Mouse (Mus musculus): ENCODE results near the gene Slc28a3. TPM values are rescaled to one million over a fixed set of nuclear protein-coding genes. Genes with fewer than 3 reads are reported as not detected.

Slc28a3 gene
- polyA plus RNA-seq, 1 experiment from 2014 or later: 0.09 TPM

DNA sequence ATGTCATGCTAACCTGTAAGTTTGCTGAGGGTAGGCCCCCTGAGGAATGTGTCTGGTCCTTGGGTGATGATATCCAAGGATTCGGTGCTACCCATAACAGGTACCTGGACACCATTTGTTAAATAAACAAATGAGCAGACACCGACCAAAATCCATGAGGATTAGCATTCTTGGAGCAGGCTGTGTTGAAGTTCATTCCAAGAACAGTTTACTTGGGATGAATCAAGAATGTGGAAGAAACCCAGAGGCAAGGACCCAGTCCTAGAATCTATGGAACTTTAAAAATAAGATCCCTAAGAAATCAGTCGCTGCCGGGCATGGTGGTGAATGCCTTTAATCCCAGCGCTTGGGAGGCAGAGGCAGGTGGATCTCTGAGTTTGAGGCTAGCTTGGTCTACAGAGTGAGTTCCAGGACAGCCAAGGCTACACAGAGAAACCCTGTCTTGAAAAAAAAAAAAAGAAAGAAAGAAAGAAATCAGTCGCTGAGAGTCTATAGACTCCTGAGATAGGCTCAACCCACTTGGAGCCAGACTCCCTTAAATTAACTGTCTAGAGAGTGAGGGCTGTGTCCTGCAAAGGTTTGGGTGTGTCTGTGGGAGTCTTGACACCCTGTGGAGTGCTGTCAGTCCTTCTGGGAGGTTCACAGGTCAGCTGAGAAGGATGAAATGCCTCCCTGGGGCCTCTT is 73.3 kb downstream of the Slc28a3 start:
- ATAC-seq (ENCODE audit: low FRiP score, low read depth): no peak

DNA sequence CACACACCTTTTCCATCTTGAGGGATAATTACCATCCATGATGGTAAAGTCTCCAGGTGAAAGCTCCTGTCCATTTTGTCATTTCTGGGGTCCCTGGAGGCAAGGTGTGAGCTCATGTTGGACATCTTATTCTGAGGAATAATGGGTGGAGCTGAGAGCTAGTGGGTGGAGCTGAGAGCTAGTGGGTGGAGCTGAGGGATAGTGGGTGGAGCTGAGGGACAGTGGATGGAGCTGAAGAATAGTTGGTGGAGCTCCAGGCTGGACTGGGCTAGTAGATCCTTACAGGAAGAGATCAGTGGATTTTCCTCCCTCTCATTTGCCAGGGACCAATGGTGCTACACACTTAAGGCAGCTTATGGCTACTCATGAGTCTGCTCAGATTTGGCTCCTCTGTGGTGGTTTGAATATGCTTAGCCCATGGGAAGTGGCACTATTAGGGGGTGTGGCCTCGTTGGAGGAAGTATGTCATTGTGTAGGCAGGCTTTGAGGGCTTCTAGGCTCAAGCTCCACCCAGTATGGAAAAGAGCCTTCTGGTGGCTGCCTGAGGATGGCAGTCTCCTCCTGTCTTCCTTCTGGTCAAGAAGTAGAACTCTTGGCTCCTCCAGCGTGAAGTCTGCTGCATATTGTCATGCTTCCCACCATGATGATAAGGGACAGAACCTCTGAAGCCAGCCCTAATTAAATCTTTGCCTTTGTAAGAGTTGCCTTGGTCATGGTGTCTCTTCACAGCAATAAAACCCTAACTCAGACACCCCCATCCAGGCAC is 74.0 kb downstream of the Slc28a3 start:
- no peak overlapping the region for H3K4me2 ChIP-seq (replicated peaks)
- WGBS: 76% methylated on average over 2 of the region's 2 CpGs
- no peaks in the 10 kb centered on the region for H3K27me3 ChIP-seq
- H3K4me1 ChIP-seq: no peaks in the 10 kb centered on the region
- H3K9me3 ChIP-seq: no peaks in the 10 kb centered on the region
- no peak overlapping the region for H3K27ac ChIP-seq
- no peak overlapping the region for H3K4me3 ChIP-seq
- no peak overlapping the region for H3K9ac ChIP-seq
- ATAC-seq (ENCODE audit: low FRiP score, low read depth): no peak
- H3K36me3 ChIP-seq: no peaks in the 10 kb centered on the region

More for the DNA sequence above, 73.3 kb downstream of the Slc28a3 start:
- Histone ChIP-seq H3K9ac (no peak overlapping the region), H3K27ac (no peak overlapping the region), H3K27me3 (no peaks in the 10 kb centered on the region), H3K36me3 (no peaks in the 10 kb centered on the region), H3K4me1 (no peaks in the 10 kb centered on the region), H3K9me3 (no peaks in the 10 kb centered on the region), H3K4me2 (replicated peaks) (no peak overlapping the region), H3K4me3 (no peak overlapping the region)
- 94% methylated on average over 6 of the region's 6 CpGs for WGBS

DNA sequence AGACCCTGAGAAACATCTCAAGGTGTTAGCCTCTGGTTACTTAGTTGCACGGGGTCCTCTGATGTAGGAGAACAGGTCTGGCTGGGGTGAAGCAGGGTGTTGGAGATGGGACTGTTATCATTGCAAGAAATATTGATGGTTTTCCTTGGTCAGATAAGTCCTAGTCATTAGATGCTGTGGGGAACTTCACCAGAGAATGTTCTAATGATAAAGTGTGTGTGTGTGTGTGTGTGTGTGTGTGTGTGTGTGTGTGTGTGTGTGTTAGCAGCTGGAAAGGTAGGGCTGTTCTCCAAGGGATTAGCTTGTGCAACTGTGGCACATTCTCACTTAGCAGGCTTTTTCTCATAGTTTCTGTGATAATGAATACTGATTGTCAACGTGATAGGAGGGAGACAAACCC is 75.4 kb downstream of the Slc28a3 start:
- Histone ChIP-seq H3K4me2 (replicated peaks) (no peak overlapping the region), H3K9ac (no peak overlapping the region), H3K9me3 (no peaks in the 10 kb centered on the region), H3K4me1 (no peaks in the 10 kb centered on the region), H3K4me3 (no peak overlapping the region), H3K27me3 (no peaks in the 10 kb centered on the region), H3K36me3 (no peaks in the 10 kb centered on the region), H3K27ac (no peak overlapping the region)
- WGBS: 80% methylated on average over 2 of the region's 2 CpGs
- no peak for ATAC-seq (ENCODE audit: low FRiP score, low read depth)

DNA sequence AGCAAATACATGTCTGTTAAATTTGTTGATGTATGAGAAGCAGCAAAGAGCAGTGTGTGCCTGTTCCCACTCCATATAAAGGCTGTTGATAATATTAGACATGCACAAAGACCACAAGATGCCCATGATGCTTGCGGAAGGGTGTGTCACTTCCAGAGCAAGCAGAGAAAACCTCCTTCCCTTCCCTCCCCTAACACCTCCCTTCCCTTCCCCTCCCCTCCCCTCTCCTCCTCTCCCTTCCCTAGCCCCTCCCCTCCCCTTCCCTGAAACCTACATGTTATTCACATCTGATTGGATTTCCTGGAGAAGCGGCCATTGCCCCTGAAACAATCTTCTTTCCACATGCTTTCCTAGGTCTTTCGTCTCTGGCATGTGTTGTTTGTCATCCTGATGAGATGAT is 75.8 kb downstream of the Slc28a3 start:
- H3K36me3 ChIP-seq: no peaks in the 10 kb centered on the region
- no peak overlapping the region for H3K9ac ChIP-seq
- no peak overlapping the region for H3K27ac ChIP-seq
- WGBS: 64% methylated on average over 3 of the region's 3 CpGs
- H3K27me3 ChIP-seq: no peaks in the 10 kb centered on the region
- H3K4me1 ChIP-seq: no peaks in the 10 kb centered on the region
- H3K4me2 ChIP-seq (replicated peaks): no peak overlapping the region
- no peak overlapping the region for H3K4me3 ChIP-seq
- no peak for ATAC-seq (ENCODE audit: low FRiP score, low read depth)
- H3K9me3 ChIP-seq: no peaks in the 10 kb centered on the region

DNA sequence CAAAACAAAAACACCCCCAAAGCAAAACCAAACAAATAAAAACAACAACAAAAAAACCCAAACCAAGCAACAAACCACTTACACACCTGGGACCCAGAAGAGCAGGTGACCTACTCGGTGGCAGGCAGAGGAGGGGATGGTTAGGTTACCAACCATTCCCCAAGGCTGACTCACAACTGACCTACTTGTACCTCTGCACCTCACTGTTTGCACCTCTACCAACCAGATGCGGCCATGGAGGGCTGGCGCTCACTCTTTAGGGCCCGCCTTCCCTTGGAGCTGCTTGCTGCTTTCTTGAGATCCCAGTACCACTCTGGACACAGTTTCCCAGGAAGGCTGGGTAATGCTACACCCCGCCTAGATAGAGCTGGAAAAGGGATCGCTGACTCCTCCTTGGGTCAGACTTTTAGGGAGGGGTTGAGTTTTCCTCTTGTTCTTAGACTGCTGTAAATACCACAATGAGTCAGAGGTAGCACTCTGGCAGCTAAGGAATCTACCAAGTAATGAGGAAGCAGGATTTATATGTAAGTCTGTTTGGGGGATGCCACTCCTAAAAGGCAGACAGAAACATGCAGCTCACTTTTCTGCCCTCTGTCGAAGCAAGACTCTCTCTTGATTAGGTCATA is 76.3 kb downstream of the Slc28a3 start:
- no peak overlapping the region for H3K9ac ChIP-seq
- no peaks in the 10 kb centered on the region for H3K27me3 ChIP-seq
- no peaks in the 10 kb centered on the region for H3K36me3 ChIP-seq
- H3K4me2 ChIP-seq (replicated peaks): no peak overlapping the region
- no peak overlapping the region for H3K4me3 ChIP-seq
- ATAC-seq (ENCODE audit: low FRiP score, low read depth): no peak
- no peaks in the 10 kb centered on the region for H3K4me1 ChIP-seq
- H3K9me3 ChIP-seq: no peaks in the 10 kb centered on the region
- H3K27ac ChIP-seq: no peak overlapping the region
- 68% methylated on average over 7 of the region's 7 CpGs for WGBS

DNA sequence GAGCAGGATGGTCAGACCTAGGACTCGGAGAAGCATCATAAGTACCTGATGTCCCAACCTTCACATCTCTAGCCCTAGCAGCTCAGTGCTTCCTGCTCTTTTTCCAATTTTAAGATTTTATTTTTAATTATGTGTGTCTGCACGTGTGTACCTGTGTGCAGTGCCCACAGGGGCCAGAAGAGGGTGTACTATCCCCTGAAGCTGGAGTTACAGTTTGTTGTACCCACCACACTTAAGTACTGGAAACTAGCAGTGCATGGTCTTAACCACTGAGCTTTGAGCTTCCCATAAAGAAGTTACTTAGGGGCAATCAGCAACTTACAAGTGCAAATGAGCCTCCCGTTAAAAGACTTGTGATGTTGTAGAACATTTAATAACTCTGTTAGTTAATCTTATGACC is 86.1 kb downstream of the Slc28a3 start:
- no peak overlapping the region for H3K27ac ChIP-seq
- H3K9ac ChIP-seq: no peak overlapping the region
- H3K4me2 ChIP-seq (replicated peaks): no peak overlapping the region
- H3K4me1 ChIP-seq: peaks cover 17% of the 10 kb centered on the region
- H3K27me3 ChIP-seq: peaks cover 14% of the 10 kb centered on the region; the same call in 1 of the 2 replicates
- no peaks in the 10 kb centered on the region for H3K9me3 ChIP-seq
- no peaks in the 10 kb centered on the region for H3K36me3 ChIP-seq
- 85% methylated on average over 3 of the region's 3 CpGs for WGBS
- no peak overlapping the region for H3K4me3 ChIP-seq
- ATAC-seq (ENCODE audit: low FRiP score, low read depth): no peak

DNA sequence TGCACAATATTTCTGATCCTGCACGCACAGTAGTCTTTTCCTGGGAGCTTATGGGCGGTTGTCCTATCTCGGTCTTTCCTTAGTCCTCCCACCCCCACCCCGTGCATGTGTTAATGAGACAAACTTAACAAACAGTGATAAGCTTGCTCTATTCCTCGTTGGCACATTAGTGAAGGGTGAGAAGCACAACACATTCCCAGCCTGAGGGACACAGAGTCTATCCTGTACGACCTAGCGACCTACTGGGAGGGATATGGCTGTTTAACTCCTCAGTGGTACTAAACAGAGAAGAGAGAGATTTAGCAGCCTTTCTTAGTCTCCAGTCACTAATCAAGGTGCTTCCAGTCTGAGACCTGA is 86.9 kb downstream of the Slc28a3 start:
- Histone ChIP-seq H3K4me1 (peaks cover 17% of the 10 kb centered on the region), H3K36me3 (no peaks in the 10 kb centered on the region), H3K27me3 (peaks cover 14% of the 10 kb centered on the region; the same call in 1 of the 2 replicates), H3K4me3 (no peak overlapping the region), H3K27ac (no peak overlapping the region), H3K9ac (no peak overlapping the region), H3K4me2 (replicated peaks) (peak overlapping the region; percentile 60; the same call in 1 of the 2 replicates), H3K9me3 (no peaks in the 10 kb centered on the region)
- WGBS: 59% methylated on average over 7 of the region's 7 CpGs
- ATAC-seq (ENCODE audit: low FRiP score, low read depth): no peak

DNA sequence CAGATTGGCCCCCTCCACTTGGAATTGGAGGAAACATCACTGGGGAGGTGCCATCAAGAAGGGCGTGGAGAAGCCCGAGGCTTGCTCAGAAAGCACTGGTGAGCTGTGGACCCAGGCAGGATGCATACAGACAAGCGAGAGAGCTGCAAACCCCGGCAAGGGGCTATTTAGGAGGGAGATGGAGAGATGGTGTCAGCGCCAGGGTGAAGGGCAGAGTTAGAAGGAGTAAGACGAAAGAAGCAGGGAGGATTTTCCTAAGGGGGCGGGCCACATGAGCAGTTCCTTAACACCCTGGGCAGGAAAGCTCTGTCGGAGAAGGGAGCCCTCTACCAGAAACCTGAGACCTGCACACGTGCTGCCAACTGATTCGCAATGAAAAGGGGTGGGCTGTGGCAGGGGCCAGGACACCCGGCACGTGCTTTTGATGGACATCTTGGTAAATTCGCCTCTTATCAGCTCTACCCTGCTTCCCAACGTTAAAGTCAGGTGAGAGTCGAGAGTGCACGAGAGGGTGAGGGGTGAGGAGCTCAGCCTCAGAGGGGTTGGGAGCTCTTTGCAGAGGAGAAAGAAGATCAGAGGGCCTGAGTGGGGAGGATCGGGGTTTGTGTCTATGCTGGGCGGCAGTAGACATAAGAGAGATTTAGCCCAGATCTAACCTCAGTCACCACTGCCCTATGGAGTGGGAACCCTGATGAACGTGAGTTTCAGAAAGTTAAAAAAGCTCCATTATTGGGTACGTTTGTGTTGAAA is 87.5 kb downstream of the Slc28a3 start:
- Histone ChIP-seq H3K4me1 (peaks cover 20% of the 10 kb centered on the region), H3K4me3 (peak overlapping the region; percentile 25), H3K27ac (no peak overlapping the region), H3K4me2 (replicated peaks) (peak overlapping the region; percentile 60), H3K27me3 (peaks cover 14% of the 10 kb centered on the region; the same call in 1 of the 2 replicates), H3K9ac (peak overlapping the region; percentile 54), H3K36me3 (no peaks in the 10 kb centered on the region), H3K9me3 (no peaks in the 10 kb centered on the region)
- no peak for ATAC-seq (ENCODE audit: low FRiP score, low read depth)
- WGBS: 12% methylated on average over 20 of the region's 20 CpGs

DNA sequence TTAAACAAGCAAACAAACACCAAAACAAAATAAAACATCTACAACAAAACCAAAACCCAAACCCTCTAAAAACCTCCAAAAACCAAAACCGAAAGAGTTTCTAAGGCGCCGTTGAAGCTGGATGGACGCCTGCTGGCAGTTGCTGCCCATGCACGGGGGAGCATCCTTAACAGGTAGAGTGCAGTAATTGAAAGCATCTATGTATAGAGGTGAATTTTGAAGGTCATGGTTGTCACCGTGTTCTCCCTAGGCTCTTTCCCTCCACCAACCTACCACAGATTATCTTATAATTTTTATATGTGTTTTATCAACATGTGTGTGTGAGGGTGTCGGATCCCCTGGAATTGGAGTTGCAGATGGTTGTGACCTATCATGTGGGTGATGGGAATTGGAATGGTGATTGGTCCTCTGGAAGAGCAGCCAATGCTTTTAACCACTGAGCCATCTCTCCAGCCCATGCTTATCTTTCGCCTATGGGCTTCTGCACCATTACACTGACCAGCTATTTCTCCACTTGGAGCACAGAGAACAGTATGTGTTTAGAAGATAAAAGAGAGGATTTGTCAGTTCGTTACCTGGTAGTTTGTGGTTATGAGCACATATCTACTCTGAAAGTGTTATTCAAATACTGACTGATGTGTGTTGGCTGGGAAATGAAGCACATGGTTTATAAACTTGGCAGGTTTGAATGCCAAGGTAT is 89.2 kb downstream of the Slc28a3 start:
- 89% methylated on average over 9 of the region's 9 CpGs for WGBS
- Histone ChIP-seq H3K4me1 (peaks cover 22% of the 10 kb centered on the region), H3K4me2 (replicated peaks) (no peak overlapping the region), H3K9ac (no peak overlapping the region), H3K27me3 (peaks cover 14% of the 10 kb centered on the region; the same call in 1 of the 2 replicates), H3K27ac (no peak overlapping the region), H3K9me3 (no peaks in the 10 kb centered on the region), H3K4me3 (no peak overlapping the region), H3K36me3 (no peaks in the 10 kb centered on the region)
- no peak for ATAC-seq (ENCODE audit: low FRiP score, low read depth)

DNA sequence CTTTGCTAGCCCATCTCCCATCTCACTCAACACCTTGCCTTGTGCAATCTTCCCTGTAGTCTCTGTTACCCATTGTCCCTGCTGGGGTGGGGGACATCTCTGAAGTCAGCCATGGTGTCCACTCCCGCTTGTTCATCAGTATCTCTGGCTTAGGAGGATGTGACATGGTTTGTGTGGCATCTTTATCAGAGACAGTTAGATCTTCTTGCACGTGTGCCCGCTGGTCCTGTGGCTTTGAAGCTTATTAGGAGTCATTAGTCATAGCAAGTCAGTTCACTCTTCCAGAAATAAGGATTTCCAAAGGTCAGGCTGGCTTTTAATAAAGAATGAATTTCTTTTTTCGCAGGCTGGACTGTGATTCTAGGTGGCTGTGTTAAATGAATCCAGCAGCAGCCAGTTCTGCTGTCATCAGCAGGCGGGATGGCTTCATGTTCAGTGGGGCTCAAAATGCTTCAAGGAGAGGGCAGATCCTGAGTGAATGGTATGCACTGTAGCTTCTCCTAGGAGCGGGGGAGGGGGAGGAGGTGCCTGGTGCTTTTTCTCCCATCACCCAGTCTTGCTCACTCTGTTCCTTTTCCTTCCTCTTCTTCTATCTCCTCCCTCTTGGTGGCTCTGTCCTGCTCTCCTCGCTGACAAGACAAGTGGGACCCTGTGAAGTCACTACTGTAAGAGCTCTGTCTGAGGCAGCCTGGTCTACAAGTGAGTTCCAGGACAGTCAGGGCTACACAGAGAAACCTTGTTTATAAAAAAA is 89.9 kb downstream of the Slc28a3 start:
- 70% methylated on average over 7 of the region's 7 CpGs for WGBS
- ATAC-seq (ENCODE audit: low FRiP score, low read depth): no peak
- no peaks in the 10 kb centered on the region for H3K9me3 ChIP-seq
- no peak overlapping the region for H3K9ac ChIP-seq
- no peak overlapping the region for H3K27ac ChIP-seq
- peaks cover 22% of the 10 kb centered on the region for H3K4me1 ChIP-seq
- H3K4me3 ChIP-seq: no peak overlapping the region
- H3K27me3 ChIP-seq: peaks cover 14% of the 10 kb centered on the region; the same call in 1 of the 2 replicates
- H3K4me2 ChIP-seq (replicated peaks): no peak overlapping the region
- H3K36me3 ChIP-seq: no peaks in the 10 kb centered on the region

DNA sequence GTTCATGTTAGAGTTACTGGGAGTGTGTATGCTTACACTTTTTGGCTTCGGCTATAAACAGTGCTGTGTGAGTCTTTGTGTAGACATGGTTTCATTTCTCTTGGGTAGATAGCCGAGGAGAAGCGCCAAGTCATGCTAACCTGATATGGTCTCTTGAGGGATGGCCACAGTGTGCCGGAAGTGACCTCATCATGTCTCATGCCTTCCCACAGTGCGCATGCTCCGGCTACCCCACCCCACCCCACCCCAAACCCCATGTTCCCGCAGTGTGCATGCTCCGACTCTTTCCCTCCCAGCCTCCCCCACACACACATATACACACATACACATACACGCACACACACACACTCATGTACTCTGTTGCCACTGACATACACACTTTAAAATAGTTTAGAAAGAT is 90.6 kb downstream of the Slc28a3 start:
- H3K36me3 ChIP-seq: no peaks in the 10 kb centered on the region
- peaks cover 22% of the 10 kb centered on the region for H3K4me1 ChIP-seq
- H3K9me3 ChIP-seq: no peaks in the 10 kb centered on the region
- H3K4me2 ChIP-seq (replicated peaks): no peak overlapping the region
- 85% methylated on average over 9 of the region's 9 CpGs for WGBS
- H3K27ac ChIP-seq: no peak overlapping the region
- H3K9ac ChIP-seq: no peak overlapping the region
- no peak overlapping the region for H3K4me3 ChIP-seq
- H3K27me3 ChIP-seq: peaks cover 14% of the 10 kb centered on the region; the same call in 1 of the 2 replicates
- no peak for ATAC-seq (ENCODE audit: low FRiP score, low read depth)
